Mouse (Mus musculus): ENCODE results near the gene Ap3m1.
A peak's percentile ranks its signal among the peaks of the same experiment; 100 is the strongest.

GRCm38 (mm10) chr14:21075751-21076500 lies 23.6 kb upstream of the Ap3m1 start:
- peak; percentile 57 for TF ChIP-seq USF2 (conservative IDR thresholded peaks at IDR 0.05; ENCODE audit: low read depth, low read length)
- TF ChIP-seq MAZ (IDR thresholded peaks at IDR 0.05; ENCODE audit: low read depth, low read length): no peak
- peak; percentile 48; the same call in 1 of the 2 replicates for TF ChIP-seq MAX (IDR thresholded peaks at IDR 0.05; ENCODE audit: low read length)
- TF ChIP-seq NELFE (IDR thresholded peaks at IDR 0.05; ENCODE audit: low read depth, low read length): peak; percentile 37; the same call in 1 of the 2 replicates
- no peak for TF ChIP-seq CHD2 (IDR thresholded peaks at IDR 0.05; ENCODE audit: low read length)
- no peak for TF ChIP-seq GABPA (IDR thresholded peaks at IDR 0.05; ENCODE audit: insufficient replicate concordance, low read depth, low read length)
- TF ChIP-seq MXI1 (IDR thresholded peaks at IDR 0.05; ENCODE audit: low read depth, low read length): peak; percentile 78; the same call in 1 of the 2 replicates
- no peak for TF ChIP-seq ZC3H11A (IDR thresholded peaks at IDR 0.05; ENCODE audit: low read depth, low read length)
- no peak for TF ChIP-seq CTCF (conservative IDR thresholded peaks at IDR 0.05 in 1 of 2, IDR thresholded peaks at IDR 0.05 in 1 of 2; ENCODE audit: low read depth in 2 of 2, low read length in 2 of 2)
